Mouse (Mus musculus) frontal cortex, postnatal 14 days (tissue): Measurements from ENCODE around the gene Slc25a19.

Source experiments
- DNase-seq, 2 experiments: peaks; one replicate each; pipeline ENCODE4 v3.0.0; 2022; ENCODE audit warnings: low spot score in 2 of 2

The Slc25a19 gene

DNA sequence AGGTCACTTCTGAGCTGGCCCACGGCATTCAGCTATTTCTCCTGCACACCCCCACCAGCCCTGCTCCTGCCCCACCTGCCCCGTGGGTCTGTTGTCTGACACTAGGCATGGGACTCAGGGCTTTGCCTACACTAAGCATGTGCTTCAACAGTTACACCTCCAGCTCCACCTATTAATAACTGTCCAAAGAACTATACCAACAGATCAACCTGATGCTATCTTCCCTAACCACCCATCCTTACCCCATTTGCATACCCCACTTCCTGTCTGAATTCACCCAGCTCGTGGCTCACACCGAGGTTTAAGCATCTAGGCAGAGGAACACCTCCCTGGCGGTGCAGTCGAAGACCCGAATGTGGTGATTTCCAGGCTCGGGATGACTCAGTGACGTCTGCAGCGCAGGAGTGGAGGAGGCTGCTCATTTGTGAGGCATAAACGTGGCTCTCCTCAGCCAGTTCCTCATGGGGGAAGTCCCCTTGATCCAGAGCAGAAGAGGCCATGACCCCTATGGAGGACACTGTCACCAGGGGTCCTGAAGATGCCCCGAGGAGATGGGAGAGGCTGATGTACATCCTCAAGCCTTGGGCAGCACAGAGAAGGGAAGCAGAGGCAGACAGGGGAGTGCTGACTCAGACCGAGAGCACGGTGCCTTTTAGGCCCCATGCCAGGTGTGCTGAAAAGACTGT lies 13.0 kb upstream of the Slc25a19 start:
- no peak for DNase-seq

DNA sequence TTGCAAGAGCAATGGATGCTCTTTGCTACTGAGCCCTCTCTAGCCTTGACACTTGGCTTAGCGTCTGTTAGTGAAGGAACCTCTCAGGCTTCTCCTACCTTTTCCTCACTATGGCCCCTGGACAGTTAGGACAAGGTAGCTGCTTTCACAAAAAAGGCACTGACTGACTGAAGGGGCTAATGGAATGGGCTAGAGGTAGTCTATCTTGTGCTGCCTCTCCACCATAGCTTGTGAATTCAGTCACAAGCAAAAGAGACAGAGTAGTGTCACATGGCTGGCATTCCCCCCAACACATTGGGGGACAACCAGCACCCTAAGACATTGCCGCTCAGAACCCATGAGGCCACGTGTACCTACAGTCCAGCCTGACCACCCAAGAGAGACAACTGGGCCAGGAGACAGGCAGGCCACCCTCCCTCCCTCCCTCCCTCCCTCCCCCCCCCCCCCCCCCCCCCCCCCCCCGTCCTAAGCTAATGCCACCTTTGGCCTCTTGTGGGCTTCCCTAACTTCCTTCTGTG lies 12.3 kb upstream of the Slc25a19 start:
- DNase-seq: no peak

DNA sequence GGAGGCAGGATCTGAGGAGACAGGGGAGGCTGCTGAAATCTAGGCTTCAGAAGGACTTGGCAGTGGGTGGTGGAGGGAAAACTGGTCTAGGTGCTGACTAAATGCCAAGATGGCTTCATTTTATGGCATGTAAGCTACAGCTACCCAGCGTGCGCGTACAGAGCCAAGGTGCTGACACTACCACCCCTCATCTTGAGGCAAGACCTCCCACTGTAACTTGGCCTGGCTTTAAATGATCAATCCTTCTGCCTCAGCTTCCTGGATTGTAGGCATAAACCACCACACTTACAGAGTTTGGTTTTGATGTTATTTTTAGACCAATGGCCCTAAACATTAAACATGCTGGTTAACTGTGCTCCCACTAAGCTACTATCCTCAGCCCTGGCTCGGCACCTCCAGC lies 11.4 kb upstream of the Slc25a19 start:
- no peak for DNase-seq

DNA sequence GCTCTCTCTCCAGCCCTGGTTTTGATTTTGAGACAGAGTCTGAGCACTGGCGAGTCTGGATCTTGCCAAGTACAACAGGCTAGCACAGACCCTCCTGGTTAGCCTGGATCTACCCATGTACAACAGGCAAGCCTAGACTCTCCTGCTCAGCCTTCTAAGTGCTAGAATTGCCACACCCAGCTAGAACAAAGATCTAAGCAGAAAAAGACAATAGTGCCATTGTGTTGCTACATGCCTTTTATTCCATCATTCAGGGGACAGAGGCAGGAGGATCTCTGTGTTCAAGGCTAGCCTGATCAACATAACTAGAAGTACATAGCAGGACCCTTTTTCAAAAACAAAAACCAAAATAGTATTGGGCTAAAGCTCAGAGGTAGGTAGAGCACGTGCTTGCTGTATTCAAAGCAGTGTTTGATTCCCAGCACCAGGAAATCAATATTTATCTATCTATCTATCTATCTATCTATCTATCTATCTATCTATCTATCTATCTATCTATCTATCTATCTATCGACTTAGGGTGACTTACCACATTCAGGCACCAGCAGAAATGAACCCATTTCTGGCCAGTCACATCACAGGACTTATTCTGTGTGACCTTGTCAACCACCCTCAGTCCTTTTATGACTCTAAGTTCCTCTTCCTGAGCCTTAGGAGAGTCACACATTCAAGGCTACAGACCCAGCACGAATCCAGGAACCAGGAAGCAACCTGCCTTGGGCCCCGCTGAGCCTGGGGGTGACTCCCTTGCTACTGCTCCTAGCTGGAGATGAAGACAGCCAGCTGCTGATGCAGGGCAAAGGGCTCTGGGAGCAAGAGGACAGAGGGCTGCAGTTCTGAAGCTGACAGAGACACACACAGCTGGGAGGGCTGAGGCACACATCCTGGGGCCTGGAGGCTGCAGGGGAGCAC lies 10.7 kb upstream of the Slc25a19 start:
- DNase-seq: no peak

DNA sequence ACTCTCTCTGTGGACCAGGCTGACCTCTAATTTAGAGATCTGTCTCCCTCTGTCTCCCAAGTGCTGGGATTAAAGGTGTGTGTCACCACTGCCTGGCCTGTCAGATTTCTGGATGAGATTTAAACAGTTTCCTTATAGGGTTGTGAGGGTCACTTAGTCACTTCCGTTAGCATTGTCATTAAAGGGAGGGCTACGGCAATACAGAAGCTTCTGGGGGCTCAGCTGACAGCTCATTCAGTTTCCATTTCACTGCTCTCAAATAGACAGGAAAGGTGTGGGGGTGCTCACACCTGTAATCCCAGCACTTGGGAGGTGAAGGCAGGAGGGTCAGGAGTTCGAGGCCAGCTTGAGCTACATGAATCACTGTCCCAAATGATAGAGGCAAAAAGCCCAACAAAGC lies 8.9 kb upstream of the Slc25a19 start:
- no peak for DNase-seq

DNA sequence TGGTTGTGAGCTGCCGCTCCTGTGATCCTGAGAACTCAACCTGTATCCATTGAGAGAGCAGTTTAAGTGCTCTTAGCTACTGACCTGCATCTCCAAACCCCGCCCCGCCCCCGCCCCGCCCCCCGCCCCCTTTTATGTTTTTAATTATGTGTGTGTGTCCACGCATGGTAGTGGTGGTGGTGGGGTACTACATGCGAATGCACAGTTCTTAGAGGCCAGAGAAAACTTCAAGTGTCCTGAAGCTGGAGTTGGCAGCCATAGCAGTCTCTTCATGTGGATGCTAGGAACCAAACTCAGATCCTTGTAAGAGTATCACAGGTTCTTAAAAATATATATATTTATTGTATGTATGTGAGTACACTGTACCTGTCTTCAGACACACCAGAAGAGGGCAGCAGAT lies 7.4 kb upstream of the Slc25a19 start:
- no peak for DNase-seq

DNA sequence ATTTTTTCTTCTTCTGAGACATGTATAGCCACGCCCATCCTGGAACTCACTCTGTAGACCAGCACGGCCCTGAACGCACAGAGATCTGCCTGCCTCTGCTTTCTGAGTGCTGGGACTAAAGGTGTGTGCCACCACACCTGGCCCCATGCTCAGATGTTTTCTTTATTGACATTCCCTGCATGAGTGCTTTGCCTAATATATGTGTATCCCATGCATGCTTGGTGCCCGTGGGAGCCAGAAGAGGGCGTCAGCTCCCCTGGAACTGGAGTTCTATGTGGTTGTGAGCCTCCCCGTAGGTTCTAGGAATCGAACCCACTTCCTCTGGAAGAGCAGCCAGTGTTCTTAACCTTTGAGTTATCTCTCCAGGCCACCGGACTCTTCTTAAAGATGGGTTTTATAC lies 6.9 kb upstream of the Slc25a19 start:
- no peak for DNase-seq

DNA sequence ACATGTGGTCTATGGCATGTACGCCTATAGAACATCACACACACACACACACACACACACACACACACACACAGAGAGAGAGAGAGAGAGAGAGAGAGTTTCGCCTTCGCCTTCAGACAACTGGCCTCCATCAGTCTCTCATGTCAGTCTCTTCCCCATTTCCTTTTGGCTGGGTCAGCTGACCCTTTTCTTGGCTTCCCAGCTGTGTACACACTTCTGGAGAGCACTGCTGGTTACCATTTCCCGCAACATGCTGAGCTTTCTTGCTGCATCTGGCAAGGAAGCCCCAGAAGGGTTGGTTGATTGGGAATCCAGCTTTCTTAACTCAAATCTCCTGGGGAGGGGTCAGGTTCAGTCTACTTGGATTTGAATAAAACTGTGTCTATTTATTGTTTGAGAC lies 6.0 kb upstream of the Slc25a19 start:
- no peak for DNase-seq

DNA sequence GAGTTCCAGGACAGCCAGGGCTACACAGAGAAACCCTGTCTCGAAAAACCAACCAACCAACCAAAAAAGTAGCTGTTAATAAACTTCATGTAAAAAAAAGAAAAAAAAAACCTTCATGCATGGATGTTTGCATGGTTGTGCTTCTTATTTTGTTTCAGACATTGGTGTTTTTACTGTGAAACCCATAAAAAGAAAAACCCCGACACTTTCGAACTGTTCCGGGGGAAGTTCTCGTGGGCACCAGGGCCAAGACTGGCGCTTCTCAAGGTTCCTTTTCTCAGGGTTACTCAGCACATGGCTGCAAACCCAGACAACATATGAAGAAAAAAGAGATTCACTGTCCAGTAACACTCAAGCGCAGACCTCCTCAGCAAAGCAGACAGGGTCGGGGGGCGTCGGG lies 4.8 kb upstream of the Slc25a19 start:
- DNase-seq: no peak

DNA sequence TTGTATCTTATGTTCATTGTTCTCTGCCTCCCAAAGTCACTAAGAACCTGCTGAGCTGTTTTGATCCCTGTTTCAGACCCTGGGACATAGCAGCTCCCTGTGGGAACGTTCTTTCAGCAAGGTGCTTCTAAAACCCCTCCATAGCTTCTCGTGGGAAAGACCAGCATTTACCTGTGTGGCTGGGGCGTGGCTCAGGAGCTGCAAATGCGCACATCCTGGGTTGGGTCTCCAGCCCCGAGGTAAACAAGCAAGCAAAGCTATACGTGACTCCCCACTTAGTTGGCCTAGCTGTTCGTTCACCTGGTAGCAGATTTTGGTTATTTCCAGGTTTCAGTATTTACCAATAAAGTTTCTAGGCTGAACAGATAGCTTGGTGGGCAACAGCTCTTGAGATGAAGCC lies 4.2 kb upstream of the Slc25a19 start:
- DNase-seq: no peak

DNA sequence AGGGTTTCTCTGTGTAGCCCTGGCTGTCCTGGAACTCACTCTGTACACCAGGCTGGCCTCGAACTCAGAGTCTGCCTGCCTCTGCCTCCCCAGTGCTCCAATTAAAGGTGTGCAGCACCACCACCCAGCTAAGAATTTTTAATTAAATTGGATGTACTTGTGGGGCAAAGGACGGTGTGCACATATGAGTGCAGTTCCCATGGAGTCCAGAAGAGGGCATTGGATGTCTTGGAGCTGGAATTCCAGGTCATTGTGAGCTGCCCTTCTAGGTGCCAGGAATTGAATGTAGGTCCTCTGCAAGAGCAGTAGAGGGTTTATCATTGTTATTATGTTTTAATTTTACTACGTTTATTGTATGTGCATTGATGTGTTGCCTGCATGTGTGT lies 3.4 kb upstream of the Slc25a19 start:
- DNase-seq: no peak

DNA sequence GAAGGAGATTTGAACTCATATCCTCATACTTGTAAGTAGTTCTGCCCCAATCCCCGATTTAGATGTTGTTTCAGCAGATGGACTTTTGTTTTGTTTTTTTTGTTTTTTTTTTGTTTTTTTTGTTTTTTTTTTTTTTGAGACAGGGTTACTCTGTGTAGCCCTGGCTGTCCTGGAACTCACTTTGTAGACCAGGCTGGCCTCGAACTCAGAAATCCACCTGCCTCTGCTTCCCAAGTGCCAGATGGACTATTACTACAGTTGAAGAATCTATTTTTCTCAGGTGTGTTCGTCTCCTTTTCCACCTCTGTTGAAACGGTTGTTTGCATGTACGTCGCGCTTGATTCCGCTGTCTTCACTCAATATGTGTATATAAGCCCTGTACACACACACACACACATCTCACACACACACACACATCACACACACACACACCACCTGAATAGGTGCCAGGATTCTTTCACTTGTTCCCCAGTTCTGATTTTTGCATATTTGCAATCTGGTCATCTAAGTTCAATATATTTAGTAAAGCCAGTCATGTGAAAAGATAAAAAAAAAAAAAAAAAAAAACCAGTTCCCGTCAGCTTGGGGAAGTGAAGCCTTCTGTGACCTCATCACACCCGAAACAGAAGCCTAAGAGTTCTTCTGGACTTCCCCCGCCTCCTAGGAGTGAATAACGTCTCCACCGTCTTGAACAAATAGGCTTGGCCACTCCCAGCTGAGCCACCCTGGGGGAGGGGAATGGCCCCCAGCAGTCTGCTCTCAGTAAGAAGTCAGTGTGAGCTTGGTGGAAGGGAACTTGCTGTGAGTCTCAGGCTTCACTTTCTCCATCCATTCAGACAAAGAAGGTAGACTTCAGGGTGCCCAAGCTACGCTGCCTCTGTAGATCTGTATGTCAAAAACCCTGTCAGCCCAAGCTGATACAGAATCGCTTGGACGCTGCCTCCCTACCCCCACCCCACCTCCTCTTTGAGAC lies 2.7 kb upstream of the Slc25a19 start:
- peak in 1 of 2 experiments; percentile 38 for DNase-seq

DNA sequence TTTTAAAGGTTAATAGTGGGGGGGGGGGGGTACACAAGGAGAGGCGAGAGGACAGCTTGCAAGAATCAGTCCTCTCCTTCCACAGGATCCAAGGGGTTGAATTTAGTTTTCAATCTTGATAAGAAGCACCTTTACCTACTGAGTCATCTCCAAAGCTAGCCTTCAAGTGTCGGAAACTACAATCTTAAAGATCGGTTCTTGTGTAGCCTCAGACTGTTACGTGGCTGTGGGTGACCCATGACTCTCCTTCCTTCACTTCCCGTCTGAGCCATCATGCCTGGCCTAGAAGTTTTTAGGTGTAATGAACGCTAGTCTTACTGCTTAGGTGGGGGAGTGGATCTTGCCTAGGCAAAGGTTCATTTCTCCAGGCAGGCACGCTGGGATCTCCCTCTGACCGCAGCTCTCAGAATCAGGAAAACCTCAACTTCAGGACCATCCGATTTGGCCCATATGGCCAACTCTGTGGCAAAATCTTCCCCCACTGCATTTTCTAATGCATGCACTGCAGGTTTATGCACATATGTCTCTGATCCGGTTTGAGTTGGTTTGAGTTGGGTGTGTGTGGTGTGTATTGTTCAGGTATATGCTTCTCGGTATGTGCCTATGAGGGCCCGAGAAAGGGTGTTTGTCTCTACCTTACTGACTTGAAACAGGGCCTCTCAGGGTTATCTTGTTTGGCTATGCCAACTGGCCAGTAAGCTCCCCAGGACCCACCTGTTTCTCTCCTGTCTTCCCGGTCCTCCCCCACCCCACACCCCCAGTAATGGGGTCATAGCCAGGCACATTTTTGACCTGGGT lies 1.8 kb upstream of the Slc25a19 start:
- no peak for DNase-seq

DNA sequence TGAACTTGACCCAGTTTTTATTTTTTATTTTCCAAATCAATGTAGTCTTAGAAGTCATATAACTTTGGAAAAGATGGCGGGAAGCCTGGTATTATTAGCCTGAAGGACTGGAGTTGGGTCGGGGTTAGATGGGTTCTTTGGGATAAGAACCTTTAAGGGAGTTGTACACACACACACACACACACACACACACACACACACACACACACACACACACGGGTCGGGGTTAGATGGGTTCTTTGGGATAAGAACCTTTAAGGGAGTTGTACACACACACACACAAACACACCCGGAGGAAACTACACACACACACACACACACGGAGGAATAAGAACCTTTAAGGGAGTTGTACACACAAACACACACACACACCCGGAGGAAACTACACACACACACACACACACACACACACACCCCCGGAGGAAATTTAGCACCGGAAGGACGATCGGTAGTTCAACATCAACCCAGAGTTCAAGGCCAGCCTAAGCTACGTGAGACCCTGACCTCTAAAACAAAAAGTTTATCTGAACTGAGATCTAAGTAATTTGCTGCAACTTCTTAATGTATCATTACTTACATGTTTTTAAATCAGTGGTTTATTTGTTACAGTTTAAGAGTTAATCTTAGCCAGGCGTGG lies 488 bp upstream of the Slc25a19 start:
- DNase-seq: no peak

DNA sequence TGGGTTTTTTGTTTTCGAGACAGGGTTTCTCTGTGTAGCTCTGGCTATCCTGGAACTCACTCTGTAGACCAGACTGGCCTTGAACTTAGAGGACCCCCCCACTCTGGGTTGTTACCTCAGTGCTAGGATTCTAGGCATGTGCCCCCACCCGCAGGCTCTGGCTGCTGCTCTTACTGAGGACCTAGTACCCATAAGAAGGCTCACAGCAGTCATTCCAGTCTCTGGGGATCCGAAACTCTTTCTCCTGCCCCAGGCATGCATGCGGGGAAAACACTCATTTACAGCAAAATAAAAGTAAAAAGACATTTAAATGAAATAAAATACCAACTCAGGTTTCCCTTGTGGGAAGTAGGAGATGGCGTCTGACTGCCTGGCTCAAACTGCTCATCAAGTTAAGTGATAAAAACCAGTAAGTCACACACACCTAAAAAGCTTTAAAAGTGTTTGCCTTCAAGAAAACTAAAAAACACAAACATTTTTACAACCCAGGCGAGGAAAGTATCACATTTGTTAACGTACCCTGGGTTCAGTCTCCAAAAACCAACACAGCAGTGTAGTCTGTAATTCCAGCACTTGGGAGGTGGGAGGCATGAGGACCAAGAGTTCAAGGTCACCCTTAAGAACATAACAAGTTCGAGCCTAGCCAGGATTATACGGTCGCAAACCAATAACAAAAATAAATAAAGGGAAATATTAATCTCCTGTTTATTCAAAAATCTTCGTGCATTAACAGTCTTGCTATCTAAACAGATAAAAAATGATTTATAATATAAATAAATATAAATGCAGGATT lies 1.1 kb downstream of the Slc25a19 start:
- DNase-seq: no peak

DNA sequence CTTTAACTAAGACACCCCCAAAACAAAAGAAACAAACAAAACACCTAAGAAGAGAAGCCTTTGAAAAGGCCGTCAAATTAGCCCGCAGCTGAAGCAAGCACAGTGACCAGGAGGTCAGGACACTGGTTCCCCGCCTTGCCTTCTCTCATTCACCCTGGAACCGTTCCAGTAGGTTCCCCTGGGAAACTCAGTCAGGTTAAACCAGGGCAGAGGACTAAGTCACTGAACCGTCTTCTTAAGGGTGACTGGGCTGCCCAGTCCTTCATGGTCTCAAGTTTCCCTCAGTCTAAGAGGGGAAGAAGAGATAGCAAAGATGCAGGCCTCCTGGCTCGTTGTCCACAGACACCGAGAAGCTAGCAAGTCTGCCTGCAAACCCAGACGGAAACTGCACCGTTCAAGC lies 2.2 kb downstream of the Slc25a19 start:
- no peak for DNase-seq

DNA sequence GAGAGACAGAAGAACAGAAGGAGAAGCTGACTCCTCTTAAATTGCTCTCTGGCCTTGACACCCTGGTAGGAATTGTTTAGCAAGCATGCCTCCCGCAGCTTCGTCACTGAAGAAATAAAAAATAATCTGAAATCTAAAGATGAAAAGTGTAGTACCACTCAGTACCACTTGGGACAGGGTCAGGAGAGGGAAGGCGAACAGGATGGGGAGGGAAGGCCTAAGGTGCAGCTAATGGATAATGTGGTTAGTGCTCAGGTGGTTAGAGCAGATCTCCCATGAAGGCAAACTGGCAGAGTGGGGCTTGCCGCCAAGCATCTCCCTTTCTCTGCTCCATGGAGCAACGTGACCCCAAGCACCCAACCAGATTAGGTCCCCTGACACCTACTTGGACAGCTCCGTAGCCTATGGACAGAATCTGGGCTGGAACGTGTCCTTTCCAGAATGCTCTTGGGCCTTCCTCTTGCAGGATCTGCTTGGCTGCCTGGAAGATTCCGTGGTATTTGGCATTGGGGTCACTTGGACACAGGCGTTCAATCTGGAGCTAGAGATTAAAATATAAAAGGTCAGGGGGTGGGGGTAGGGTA lies 4.5 kb downstream of the Slc25a19 start:
- no peak for DNase-seq

DNA sequence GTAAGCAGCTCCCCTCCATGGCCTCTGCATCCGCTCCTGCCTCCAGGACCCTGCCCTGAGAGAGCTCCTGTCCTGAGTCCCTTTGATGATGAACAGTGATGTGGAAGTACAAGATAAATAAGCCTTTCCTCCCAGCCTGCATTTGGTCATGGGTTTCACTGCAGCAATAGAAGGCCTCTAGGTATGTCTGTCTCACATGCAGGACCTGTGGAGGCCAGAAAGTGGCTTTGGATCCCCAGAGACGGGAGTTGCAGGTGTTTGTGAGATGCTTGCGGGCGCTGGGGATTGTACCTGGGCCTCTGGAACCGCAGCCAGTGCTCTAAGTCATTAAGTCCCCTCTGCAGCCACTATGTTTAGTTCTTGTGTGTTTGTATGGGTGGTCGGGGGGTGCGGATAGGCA lies 8.1 kb downstream of the Slc25a19 start:
- no peak for DNase-seq

DNA sequence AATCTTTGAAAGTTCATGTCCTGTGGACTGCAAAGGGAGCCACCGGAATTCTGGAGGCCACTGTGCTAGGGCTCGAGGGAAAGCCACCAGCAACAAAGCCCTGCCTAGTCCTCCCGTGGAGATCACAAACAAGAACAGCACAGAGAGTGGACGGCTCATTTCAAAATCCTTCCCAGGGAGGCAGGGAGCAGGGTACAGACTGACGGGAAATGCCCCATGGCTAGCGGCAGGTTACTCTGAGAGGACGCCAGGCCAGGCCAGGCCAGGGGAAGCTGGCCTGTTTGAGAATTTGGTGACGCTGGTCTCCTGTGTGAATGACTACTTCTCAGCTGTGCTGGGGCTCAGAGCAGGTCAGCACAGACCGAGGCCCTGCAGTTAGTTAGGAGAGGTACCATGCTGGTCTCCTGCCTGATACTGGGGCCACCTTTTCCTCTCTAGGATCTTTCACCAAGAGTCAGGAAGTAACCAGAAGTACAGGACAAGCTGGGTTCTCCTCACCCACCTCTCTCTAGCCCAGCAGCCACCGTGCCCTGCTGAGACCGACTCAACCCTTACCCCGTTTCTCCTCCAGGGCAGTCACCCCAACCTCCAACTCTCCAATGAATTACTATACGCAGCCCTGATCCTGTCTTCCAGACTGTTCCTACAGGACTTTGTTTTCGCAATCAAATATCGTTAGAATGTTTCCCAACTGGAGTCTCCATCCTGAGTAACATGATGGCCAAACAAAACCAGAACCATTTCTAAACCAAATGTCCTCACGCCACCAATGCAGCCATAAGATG lies 9.2 kb downstream of the Slc25a19 start:
- no peak for DNase-seq
